Mouse (Mus musculus) megakaryocyte, adult 5-6 weeks (primary cell): ENCODE measurements around the gene Lama2. TPM values are rescaled to one million over a fixed set of nuclear protein-coding genes. Genes with fewer than 3 reads are reported as not detected.

Source experiments
- ATAC-seq: 2 replicates; pipeline ENCODE4 v1.8.0; 2016; ENCODE audit warnings: mild to moderate bottlenecking, inconsistent platforms; ENCODE audit not compliant: poor library complexity, severe bottlenecking
- total RNA-seq, 2 experiments: library from RNA; stranded (forward) in 1 of 2; stranded (reverse) in 1 of 2; fragments of 153-499, 151-499 nt in 1 of 2; fragments of 221-1000, 200-1000 nt in 1 of 2; gene quantifications; 2 replicates each; pipeline versions ENCODE4 v1.2.3 to v1.2.4; 2015 to 2017

Gene Lama2
- total RNA-seq, 2 experiments from 2014 or later: 0.20 TPM; not detected in 1

DNA sequence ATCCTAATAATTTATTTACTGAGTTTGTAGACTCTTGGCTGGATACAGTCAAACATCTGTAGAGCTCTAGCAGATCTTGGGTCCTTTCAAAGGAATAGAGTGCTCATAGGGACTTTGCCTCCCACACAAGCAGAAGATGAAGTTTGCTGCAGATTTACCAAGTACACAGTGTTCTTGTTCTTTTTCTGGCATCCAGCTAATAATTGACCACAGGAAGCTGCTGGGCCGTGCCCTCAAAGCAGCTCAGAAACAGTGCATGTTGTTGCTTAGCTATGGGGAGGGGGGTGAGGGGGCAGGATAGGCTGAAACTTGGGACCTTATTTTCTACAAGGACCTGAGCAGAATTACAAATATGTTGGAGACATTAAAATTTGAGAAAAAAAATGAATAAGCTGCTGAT is 232.0 kb downstream of the Lama2 start:
- no peak for ATAC-seq

DNA sequence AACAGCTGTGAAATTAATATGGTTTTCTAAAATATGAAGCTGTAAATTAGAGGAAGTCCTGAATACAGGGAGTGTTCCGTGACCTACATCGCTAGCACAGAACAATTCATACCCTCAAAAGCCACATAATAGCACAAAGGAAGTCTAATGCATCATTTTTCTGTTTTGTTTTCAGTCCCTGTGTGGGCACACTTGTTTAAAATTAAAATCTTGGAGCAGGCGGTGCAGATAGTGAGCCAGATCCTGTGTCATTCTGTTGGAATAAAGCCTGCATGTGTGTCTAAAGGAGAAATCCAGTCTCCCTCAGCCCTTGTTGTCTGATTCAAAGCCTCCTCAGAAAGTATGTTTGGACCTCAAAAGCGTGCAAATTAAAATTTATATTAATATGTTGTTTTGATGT is 234.9 kb downstream of the Lama2 start:
- no peak for ATAC-seq

DNA sequence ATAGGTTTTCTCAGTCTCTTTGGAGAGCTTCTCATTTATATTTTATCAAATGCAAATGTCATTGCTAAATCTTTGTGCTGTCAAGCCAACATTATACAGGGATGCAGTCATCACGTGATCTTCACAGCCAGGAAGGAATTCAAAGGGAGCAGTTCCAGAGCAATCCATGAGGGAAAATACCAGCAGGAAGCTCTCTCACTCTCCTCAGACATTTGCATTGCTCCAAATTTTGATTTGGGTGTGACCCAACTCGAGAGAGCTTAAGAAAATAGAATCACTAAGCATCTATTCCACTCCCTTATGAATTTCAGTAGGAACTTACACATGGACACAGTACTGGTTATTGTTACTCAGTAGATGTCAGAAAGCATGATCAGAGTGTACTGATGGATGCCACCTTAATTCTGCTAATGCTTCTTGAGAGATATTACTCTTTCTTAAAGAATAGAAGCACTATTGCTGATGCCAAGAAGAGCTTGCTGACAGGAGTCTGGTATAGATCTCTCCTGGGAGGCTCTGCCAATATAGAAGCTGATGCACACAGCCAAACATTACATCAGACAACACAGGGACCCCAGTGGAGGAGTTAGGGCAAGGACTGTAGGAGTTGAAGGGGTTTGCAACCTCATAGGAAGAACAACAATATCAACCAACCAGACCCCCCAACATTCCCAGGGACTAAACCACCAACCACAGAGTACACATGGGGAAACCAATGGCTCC is 236.5 kb downstream of the Lama2 start:
- ATAC-seq: no peak

DNA sequence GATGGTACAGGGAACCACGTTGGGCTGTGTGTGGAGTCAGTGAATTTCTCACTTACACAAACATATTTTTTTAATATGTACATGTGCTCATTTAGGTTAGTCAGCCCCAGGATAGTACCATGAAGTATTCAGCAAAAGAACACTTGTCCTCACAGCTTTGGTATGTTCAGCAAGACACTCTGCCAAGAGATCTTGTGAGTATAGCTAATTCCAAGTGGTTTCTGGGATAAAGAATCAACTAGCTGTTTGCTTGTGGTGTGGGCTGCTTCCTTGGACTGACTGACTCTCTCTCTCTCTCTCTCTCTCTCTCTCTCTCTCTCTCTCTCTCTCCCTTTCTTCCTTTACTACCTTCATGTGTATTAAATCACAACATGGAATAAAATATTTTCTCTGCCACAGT is 241.3 kb downstream of the Lama2 start:
- ATAC-seq: no peak

DNA sequence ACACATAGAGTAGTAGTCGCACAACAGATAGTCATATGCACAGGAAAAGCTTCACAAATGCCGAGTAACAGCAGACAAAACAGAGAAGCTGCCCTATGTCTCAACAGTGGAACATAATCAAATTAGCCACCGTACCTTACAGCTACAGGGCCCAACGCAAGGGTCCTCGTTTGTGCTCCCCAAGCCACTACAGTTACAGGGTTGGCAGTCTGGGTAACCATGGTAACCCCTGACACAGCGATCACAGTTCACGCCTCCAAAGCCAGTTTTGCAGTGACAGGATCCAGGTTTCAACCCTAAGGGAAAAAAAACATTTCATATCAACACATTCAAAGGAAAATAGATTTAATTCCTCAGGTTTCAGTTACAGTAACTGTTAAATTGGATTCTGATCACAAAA is 275.3 kb downstream of the Lama2 start:
- no peak for ATAC-seq

DNA sequence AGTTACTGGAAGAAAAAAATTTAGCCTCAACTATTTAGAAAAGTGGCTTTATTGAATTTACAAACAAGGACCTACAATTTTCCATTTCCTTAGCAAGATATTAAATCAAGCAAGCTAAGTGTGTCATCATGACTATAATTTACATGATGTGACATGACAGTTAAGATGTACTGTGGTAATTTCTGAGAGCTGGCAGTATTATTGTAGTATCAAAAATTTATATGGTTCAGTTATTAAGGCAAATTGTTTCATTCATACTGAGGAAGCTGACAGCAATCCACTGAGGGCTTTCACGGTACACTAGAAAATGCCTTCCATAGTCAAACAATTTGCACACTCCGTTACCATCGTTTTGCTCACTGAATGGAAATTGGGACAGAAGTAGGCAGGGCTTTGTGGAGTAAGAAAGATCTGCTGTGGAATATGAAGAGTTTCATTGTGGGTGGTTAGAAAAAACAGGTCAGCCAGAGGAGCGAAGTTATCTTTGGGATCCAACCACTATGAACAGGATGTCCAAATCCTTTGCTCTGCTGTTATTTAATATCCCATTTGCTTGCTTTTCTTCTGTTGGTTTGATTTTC is 297.1 kb downstream of the Lama2 start:
- ATAC-seq: no peak

DNA sequence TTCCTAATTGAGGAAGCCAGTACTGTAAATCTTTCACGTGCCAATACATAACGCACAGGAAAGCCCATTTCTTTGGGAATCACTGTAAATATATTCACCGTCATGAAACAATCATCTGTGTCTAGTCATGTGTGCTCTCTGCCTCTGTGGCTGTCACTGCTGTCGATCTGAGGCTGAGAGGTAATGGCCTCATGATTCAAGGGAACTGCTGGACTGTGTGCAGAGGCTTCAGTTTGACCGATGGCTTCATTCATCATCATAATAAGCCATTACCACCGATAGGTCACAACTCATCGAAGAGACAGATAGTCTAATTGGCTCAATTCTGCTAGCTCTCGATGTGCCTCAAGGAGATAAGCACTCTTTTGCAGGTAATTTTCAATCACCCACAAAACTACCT is 312.1 kb downstream of the Lama2 start:
- ATAC-seq: no peak

DNA sequence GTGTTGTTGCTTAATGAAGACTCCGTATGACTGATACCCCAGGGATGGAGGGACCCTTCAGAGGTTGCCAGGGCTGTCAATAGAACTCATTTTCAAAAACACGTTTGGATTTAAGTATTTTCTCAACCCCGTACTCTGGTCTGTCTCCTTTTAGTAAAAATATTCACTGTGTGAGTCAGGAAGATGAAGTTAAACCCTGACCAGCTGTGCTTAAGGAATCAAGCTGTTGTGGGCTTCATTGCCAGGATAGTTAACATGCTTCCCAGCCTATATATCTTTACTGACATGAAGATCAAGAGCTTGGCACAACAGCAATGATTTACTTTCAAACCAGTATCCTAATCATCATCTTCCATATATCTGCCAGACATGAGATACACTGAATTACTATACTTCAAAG is 314.3 kb downstream of the Lama2 start:
- ATAC-seq: no peak

DNA sequence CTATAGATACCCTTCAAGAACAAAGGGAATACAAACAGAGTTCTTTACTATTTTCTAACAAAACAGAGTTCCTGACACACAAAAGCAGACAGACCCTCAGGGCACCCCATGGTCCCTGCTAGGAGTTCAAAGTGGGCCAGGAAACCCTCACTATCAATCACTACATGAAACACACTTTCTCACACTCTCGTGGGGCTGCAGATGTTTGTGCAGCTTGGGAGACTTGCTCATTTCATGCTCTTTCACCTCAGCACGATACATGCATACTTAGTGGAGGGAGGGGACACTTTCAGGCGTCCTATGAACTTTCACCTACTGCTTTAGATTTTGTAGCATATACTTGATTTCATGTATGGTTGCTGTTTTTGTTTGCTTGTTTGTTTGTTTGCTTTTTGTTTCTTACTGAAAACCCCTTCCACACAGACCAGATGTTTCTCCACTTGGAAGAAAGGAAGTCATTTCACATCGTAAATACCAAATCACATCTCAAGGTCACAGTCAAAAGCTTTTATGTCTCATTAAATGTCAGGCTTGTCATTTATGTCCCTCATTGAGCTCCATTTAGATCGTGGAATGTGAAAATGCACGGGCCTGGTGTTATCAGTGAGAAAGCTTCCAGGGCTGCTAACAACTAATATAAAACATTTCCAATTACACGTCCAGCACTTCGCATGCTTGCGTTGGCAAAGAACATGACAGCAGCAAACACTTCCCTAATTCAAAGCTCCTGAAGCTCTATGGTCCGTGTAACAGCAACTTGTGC is 334.3 kb downstream of the Lama2 start:
- no peak for ATAC-seq

DNA sequence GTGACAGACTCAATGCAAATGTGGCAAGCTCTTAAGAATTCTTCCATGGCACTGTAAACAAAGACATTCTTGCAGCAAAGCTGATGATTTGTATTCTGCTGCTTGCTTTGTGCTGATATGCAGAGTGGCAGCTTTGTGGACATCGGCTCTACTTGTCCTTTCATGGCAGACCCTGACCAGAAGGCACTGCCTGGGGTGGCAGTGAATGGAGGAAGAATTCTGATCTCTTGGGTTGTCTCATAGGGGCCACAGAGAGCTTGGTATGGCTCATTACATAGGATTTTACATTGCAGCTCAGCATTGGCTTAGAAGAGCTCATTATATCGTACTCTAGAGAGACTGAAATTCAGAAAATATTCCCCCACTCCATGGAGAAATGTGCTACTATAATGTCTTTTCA is 352.1 kb downstream of the Lama2 start:
- no peak for ATAC-seq

DNA sequence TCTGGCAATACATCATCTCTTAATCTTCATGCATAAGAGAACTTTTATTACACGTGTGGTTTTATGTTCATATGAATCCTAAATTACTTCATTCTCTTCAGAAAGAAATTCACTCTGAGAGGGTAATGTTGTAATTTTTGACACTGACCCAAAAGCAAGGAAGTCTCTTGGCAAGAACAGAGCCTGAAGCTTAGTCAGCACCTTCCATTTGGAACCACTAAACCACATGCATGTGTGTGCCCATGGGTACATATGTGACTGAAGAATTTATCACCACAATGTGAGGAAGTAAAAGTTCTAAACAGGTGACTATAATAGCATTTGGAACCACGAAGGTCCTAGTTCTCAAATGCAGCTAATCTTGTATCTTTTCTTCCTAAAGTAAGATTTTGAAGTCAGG is 353.7 kb downstream of the Lama2 start:
- ATAC-seq: no peak

DNA sequence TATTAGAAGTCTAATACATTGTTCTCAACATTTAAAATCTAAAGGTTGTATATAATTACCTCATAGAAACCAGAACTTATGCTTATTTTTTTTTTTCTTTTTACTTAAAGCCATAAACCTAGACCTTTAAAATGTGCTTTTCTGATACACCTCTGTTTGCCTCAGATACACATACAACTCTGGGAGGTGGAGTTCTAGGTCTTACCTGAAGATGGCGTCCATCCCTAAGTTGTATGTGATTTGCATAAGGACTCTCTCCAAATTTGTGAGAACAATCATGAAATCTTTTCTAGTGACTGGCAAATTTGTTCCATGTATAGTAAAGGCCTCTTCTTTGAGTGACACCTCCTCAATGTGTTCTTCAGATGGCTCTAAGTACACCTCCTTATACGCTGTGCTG is 354.8 kb downstream of the Lama2 start:
- ATAC-seq: no peak

DNA sequence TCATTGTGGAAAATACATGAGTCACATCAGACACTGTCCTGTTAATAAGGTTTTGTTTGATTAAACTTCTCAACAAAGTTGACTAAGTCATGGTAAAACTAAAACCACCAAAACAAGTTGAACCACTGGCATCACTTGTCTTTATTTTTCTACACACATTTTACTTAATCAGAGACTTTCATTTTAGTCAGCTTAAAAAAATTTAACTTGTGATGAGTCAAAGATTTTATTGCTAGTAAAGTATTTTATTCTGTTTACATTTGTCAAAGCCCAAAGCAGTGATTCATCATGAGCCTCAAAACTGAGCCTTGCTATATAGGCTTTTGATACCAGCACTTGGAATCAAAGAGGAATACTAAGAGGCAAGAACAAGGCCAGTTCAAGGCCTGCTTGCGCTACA is 369.8 kb downstream of the Lama2 start:
- no peak for ATAC-seq

DNA sequence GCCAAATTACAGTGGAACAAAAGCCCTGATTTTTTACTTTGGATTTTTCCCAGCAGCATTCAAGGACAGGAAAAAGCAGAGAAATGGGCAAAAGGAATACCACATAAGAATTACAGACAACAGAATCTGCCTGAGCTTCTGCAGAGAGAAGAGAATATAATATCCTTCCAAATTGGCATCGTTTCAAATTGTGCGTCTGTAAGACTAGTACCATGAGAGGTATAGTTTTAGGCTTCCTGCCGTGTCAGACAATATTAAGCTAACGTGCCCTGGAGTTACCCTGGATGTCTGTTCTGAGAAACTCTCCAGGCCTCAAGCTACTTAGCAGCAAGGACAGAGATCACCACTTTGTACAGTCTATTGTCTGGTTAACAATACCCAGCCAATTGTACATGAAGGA is 384.8 kb downstream of the Lama2 start:
- ATAC-seq: no peak

DNA sequence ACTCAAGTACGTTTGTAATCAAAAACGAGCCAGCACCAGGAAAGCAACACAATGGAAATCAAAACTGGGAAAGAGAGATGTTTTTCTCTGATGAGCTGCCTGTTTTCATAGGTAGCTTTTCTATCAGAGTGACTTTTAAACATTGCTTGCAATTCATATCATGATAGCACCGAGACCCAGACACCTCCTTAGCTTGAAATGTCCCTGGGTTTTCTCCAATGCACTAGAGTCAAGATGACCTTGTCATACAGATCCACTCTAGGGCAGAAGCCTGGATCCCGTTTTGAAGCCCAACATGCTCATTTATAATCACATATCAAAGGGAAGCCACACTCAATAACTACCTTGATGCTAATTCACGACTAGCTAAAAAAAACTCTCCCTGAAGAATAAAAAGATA is 386.0 kb downstream of the Lama2 start:
- no peak for ATAC-seq

DNA sequence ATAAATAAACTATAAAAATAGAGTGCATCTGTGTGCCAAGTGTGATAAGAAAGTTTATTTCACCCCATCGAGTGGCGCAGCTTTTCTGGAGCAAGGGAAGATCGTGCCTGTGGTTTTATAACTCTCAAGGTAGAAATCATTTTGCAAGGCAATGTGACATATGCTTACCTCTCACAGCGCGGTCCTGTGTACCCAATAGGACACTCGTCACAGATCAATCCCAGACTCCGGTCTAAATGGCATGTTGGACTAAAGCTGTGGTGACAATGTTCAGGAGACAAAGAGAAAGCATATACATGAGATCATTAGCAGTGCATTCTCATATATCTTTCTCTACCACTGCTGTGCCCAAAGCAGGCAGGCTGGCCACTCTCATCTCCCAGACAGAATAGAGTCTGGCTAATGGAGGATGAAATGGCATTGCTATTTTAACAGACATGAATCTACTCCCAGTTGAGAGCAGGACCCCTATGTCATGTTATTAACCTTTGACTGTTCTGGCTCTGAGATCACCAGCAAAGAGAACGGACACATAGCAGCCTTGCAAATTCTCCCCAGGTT is 395.7 kb downstream of the Lama2 start:
- no peak for ATAC-seq

DNA sequence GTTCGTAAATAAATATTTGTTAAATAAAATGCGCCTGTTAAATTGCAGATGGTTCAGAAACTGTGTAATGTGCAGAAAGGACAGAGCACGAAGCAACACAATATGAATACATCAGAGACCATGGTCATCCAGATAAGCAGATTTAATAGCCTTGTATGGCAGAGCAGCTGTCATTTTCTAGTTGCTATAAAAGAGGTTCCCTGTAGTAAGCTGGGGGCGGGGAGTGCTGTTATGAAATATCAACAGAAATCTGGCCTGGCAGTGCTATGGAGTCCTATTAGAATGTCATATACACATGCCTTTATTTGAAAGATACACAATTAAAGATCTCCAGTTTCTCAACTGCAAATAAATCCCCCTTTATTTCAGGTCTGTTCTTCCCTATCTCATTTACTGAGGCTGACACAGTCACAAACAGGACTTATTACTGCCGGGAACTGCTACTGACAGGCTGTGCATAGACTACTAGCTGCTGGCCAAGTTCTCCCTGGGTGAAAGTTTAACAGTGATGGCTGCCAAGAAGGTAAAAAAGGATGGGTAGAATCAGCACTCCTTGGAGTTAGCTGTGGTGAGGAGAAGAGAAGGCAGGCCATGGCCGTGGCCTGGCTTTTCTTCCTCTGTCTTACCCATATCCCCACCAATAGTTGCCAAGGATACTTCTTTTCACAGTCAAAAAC is 396.8 kb downstream of the Lama2 start:
- no peak for ATAC-seq

DNA sequence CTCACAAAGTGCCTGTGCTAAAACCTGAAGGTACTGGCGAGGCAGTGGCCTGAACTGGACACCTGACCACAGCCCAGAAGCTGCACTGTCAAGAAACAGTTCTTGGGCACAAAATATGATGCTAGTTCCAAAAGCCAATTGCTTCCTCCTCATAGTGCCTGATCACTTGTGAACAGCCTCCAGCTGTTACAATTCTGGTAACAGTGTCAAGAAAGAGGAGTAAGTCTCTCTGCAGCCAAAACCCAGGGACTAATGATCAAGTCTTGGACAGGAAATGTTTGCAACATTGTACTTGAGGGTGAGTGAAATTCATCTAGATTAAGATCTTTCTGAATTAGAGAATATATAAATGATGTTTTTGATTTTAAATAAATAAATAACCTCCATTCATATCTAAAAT is 399.9 kb downstream of the Lama2 start:
- ATAC-seq: no peak

DNA sequence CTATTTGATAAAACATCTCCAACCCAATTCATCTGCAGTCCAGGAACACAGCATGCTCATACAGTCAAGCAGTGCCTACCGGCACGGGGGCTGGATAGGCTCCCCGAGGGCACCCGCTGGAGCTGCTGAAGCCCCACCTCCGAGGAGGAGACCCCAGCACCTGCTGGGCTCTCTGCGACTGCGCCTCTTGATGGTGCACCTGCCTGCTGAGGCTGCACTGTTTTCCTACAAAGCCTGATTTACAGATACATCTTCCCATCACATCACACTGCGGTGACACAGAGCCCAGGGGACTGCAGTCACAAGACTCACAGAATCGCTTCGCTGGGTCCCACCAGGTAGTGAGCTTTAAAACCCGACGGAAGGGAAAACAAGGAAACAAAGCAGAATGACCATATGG is 412.2 kb downstream of the Lama2 start:
- no peak for ATAC-seq

DNA sequence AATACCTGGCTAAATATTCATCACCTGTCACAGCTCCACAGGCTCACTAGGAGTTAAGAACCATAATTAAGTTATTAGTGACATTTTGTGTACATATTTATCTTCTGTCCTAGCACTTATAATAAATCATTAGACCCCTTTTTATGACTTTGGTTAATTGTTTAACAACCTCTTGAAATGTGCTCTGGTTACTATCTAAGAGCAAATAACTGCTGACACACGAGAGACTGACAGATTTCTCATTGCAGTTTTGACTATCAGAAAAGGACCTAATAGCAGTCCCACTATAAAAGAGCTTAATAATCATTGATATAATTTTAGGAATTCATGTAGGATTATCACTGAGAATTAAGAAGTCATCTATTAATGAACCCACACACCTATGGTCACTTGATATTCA is 421.1 kb downstream of the Lama2 start:
- no peak for ATAC-seq
